Mouse (Mus musculus): ENCODE data around the gene Ccdc13.
A peak's percentile ranks its signal among the peaks of the same experiment; 100 is the strongest.

Ccdc13 gene

GRCm38 (mm10) chr9:121842914-121843313 is 3.7 kb upstream of the Ccdc13 start:
- no peak for DNase-seq

- DNase-seq, result no peak
Observed at GRCm38 (mm10) chr9:121839622-121839965, 333 bp upstream of the Ccdc13 start.

GRCm38 (mm10) chr9:121838008-121838407 is 1.3 kb downstream of the Ccdc13 start:
- DNase-seq, result no peak

- no peak for DNase-seq
Observed at GRCm38 (mm10) chr9:121833825-121834224, 5.4 kb downstream of the Ccdc13 start.

- DNase-seq, result peak; percentile 82
Observed at GRCm38 (mm10) chr9:121830956-121831293, 8.3 kb downstream of the Ccdc13 start.

GRCm38 (mm10) chr9:121830243-121830955 is 8.9 kb downstream of the Ccdc13 start:
- DNase-seq, result peak; percentile 59

- no peak for DNase-seq
Observed at GRCm38 (mm10) chr9:121829270-121829992, 9.8 kb downstream of the Ccdc13 start.

- no peak for DNase-seq
Observed at GRCm38 (mm10) chr9:121828314-121828713, 10.9 kb downstream of the Ccdc13 start.

- DNase-seq, result peak; percentile 73
Observed at GRCm38 (mm10) chr9:121826356-121826755, 12.9 kb downstream of the Ccdc13 start.

GRCm38 (mm10) chr9:121823991-121824390 is 15.3 kb downstream of the Ccdc13 start:
- DNase-seq, result no peak

- no peak for DNase-seq
Observed at GRCm38 (mm10) chr9:121823051-121823450, 16.2 kb downstream of the Ccdc13 start.

GRCm38 (mm10) chr9:121822585-121822991 is 16.7 kb downstream of the Ccdc13 start:
- DNase-seq, result peak; percentile 49

GRCm38 (mm10) chr9:121820765-121821164 is 18.5 kb downstream of the Ccdc13 start:
- DNase-seq, result no peak

GRCm38 (mm10) chr9:121819771-121820471 is 19.3 kb downstream of the Ccdc13 start:
- no peak for DNase-seq

- no peak for DNase-seq
Observed at GRCm38 (mm10) chr9:121819073-121819770, 20.0 kb downstream of the Ccdc13 start.

GRCm38 (mm10) chr9:121815183-121815582 is 24.1 kb downstream of the Ccdc13 start:
- no peak for DNase-seq

GRCm38 (mm10) chr9:121810081-121810821 is 29.0 kb downstream of the Ccdc13 start:
- peak; percentile 78 for DNase-seq

- DNase-seq, result no peak
Observed at GRCm38 (mm10) chr9:121808511-121808910, 30.8 kb downstream of the Ccdc13 start.

GRCm38 (mm10) chr9:121807947-121808346 is 31.3 kb downstream of the Ccdc13 start:
- DNase-seq, result no peak

- DNase-seq, result no peak
Observed at GRCm38 (mm10) chr9:121807546-121807945, 31.7 kb downstream of the Ccdc13 start.

- no peak for DNase-seq
Observed at GRCm38 (mm10) chr9:121802747-121803146, 36.5 kb downstream of the Ccdc13 start.

- no peak for DNase-seq
Observed at GRCm38 (mm10) chr9:121798887-121799520, 40.3 kb downstream of the Ccdc13 start.
